ENCODE assay signal across 20 mouse cellular contexts in genomic region chr10:124877706-124878105, GRCm38 (mm10).
A peak's percentile ranks its signal among the peaks of the same experiment; 100 is the strongest.
DNase-seq lines count a peak whose midpoint lies in the region; ATAC-seq lines count a peak whose summit lies in the region.
"Had no signal": no experiment of that assay in that cellular context is flagged by ENCODE, and none has a peak within 500 bp of the region (broad histone marks: within the 10 kb centered on the region; RNA-seq: fewer than 3 reads in every experiment).

No protein-coding gene starts in this region.

- no peak for ATAC-seq in kidney, embryonic 15.5 days (replicated peaks; ENCODE audit: low FRiP score)
- no peak for ATAC-seq in megakaryocyte progenitor cell, adult 5-6 weeks (replicated peaks; ENCODE audit: poor library complexity)
- ATAC-seq: activated CD4-positive, CD25-positive, alpha-beta regulatory T cell, adult 4 months; forebrain, embryonic 13.5 days; forebrain, embryonic 15.5 days; forebrain, postnatal 0 days; Patski had no signal

- no peak overlapping the region for H3K27ac ChIP-seq in kidney, embryonic 15.5 days
- H3K27ac ChIP-seq: embryonic facial prominence, embryonic 10.5 days; embryonic facial prominence, embryonic 12.5 days; forebrain, embryonic 13.5 days; forebrain, embryonic 15.5 days had no signal

- H3K27me3 ChIP-seq in kidney, embryonic 15.5 days, result no peaks in the 10 kb centered on the region
- H3K27me3 ChIP-seq: embryonic facial prominence, embryonic 12.5 days; forebrain, embryonic 13.5 days; forebrain, embryonic 15.5 days; Patski had no signal

- WGBS in kidney, embryonic 15.5 days, result 93% methylated on average over 2 of the region's 2 CpGs

- peak; percentile 5 for DNase-seq in Muller cell, postnatal 12 days (ENCODE audit: inconsistent ontology term)
- peak; percentile 74 for DNase-seq in adrenal gland, adult 2 months
- DNase-seq in adrenal gland, postnatal 10 days, result peak; percentile 35
- peak; percentile 37 for DNase-seq in adrenal gland, postnatal 25 days
- no peak for DNase-seq in left cerebral cortex, adult 9 months (ENCODE audit: low spot score in 2 of 2)
- DNase-seq in ovary, adult 18-20 months (ENCODE audit: low spot score), result no peak
- DNase-seq: cerebellum, adult 11-12 months; cerebellum, adult 2 months; cerebellum, adult 9-10 months; cerebellum, postnatal 10 days; cerebellum, postnatal 25 days; forebrain, postnatal 0 days had no signal

- no peak overlapping the region for H3K4me2 ChIP-seq in kidney, embryonic 15.5 days
- H3K4me2 ChIP-seq: embryonic facial prominence, embryonic 12.5 days; forebrain, embryonic 13.5 days; forebrain, embryonic 15.5 days had no signal

- H3K4me3 ChIP-seq in kidney, embryonic 15.5 days (replicated peaks), result no peak overlapping the region
- H3K4me3 ChIP-seq: embryonic facial prominence, embryonic 10.5 days; embryonic facial prominence, embryonic 12.5 days; forebrain, embryonic 13.5 days; forebrain, embryonic 15.5 days had no signal

- H3K36me3 ChIP-seq in kidney, embryonic 15.5 days, result no peaks in the 10 kb centered on the region
- H3K36me3 ChIP-seq: embryonic facial prominence, embryonic 10.5 days; embryonic facial prominence, embryonic 12.5 days; forebrain, embryonic 15.5 days had no signal

- no peak overlapping the region for H3K9ac ChIP-seq in kidney, embryonic 15.5 days
- H3K9ac ChIP-seq: embryonic facial prominence, embryonic 12.5 days; forebrain, embryonic 13.5 days; forebrain, embryonic 15.5 days; forebrain, postnatal 0 days had no signal

- H3K4me1 ChIP-seq in kidney, embryonic 15.5 days, result no peaks in the 10 kb centered on the region
- H3K4me1 ChIP-seq: embryonic facial prominence, embryonic 10.5 days; embryonic facial prominence, embryonic 12.5 days; forebrain, embryonic 13.5 days; forebrain, embryonic 15.5 days had no signal

- no peaks in the 10 kb centered on the region for H3K9me3 ChIP-seq in kidney, embryonic 15.5 days (replicated peaks)
- H3K9me3 ChIP-seq: embryonic facial prominence, embryonic 10.5 days; embryonic facial prominence, embryonic 12.5 days; forebrain, embryonic 13.5 days; forebrain, embryonic 15.5 days had no signal

Comparison
In these comparisons a context has a peak if more than half of its experiments do, and no peak if none do; other contexts are left out.
1. DNase-seq: peak in Muller cell, postnatal 12 days (single experiment), adrenal gland, adult 2 months (single experiment), adrenal gland, postnatal 10 days (single experiment) and adrenal gland, postnatal 25 days (single experiment); none in left cerebral cortex, adult 9 months (0 of 2) and ovary, adult 18-20 months (single experiment).